Mouse (Mus musculus): ENCODE measurements at regions not wholly inside any gene's neighbourhood (a gene's known extent, or its start where the extent isn't known, plus 50 kb on each side); places are given as distances from the start of the nearest gene placed in this dataset.
"Not testable (repeated sequence)": the region's sequence is repeated elsewhere in the genome, so short reads cannot be mapped to it uniquely, and the experiment has no call there.

- DNase-seq (ENCODE audit: low spot score in 2 of 2): no peak
Measured at GRCm38 (mm10) chr9:33007456-33008063, 371.5 kb downstream of the Ets1 start.

GRCm38 (mm10) chr9:33011241-33011640 is 375.2 kb downstream of the Ets1 start:
- DNase-seq (ENCODE audit: low spot score in 2 of 2): no peak

GRCm38 (mm10) chr9:33035401-33035800 is 399.4 kb downstream of the Ets1 start:
- no peak for DNase-seq (ENCODE audit: low spot score in 2 of 2)

- DNase-seq (ENCODE audit: low spot score in 2 of 2): no peak
Measured at GRCm38 (mm10) chr9:33039221-33039790, 403.3 kb downstream of the Ets1 start.

DNA sequence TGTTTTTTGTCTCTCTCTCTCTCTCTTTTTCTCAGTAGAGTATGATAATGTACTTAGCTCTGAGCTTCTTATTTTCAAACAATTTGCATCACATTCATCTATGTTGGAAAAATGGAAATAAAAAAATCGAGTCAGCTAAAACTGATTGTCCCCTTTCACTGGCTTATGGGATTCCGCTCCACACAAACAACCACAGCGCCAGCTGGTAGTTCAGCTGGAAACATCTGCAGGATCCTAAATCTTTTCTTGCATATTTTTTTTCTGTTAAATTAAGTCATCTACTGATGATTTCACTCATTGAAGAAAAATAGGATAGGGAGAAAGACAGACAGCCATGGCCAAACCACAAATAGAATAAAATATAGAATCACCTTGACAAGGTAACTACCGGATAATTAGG is 414.8 kb downstream of the Ets1 start:
- no peak for DNase-seq (ENCODE audit: low spot score in 2 of 2)

GRCm38 (mm10) chr9:33060636-33061264 is 424.7 kb downstream of the Ets1 start:
- DNase-seq (ENCODE audit: low spot score in 2 of 2): no peak

DNA sequence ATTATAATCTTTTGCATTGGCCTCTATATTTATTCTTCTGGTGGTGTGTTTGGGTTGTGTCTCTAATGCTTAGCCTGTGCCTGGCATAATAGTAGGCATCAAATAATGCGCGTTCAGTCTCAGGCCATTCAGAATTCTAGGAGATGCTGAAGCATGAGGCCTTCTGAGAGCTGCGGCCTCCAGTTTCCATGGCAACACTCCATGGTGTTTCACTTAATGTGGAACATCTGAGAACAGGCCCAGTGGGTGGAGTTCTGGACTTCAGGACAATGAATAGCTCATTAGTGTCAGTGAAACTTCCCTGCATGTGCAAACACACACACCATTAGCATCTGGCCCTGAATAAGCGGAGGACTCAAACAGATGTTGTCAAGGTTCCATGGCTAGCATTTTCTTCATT is 426.5 kb downstream of the Ets1 start:
- DNase-seq (ENCODE audit: low spot score in 2 of 2): no peak

GRCm38 (mm10) chr9:33065331-33065730 is 429.3 kb downstream of the Ets1 start:
- no peak for DNase-seq (ENCODE audit: low spot score in 2 of 2)

GRCm38 (mm10) chr9:33067521-33067920 is 431.5 kb downstream of the Ets1 start:
- DNase-seq (ENCODE audit: low spot score in 2 of 2): no peak

GRCm38 (mm10) chr9:33070116-33070515 is 434.1 kb downstream of the Ets1 start:
- no peak for DNase-seq (ENCODE audit: low spot score in 2 of 2)

DNA sequence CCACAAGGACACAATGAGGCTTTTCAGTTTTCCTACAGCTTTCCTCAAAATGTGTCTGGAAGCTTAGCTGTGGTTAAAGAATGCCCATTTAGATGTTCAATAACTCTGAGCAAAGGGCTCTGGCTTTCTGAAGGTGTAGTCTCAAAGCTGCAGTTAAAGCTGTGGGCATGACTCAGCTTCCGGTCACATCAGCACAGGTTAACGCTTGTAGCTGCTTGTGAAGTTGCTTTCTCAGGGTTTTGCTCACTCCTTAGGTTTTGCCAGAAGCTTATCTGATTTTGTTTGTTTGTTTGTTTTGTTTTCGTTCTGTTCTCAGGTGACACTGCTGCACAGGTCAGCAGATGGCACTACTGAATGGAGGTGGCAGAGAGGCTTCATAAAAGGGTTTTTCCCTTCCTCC is 444.2 kb downstream of the Ets1 start:
- DNase-seq (ENCODE audit: low spot score in 2 of 2): no peak

DNA sequence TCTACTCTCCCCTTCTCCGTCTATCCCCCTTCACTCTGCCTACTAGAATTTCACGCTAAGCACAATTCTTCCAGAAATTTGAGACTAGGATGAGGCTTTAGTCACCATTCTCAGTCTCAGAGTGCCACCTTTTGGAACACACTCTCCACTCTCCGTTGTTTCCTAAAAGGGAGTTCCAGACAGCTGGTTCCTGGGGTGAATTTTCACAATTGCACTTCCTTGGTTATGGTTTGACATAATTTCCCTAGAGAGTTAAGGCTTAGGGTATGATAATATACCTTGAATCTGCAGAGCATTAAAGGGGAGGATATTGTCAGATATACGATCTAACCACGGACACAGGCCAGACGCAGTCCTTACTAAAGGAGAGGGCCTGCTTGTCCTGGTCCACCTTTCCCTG is 444.8 kb downstream of the Ets1 start:
- DNase-seq (ENCODE audit: low spot score in 2 of 2): no peak

DNA sequence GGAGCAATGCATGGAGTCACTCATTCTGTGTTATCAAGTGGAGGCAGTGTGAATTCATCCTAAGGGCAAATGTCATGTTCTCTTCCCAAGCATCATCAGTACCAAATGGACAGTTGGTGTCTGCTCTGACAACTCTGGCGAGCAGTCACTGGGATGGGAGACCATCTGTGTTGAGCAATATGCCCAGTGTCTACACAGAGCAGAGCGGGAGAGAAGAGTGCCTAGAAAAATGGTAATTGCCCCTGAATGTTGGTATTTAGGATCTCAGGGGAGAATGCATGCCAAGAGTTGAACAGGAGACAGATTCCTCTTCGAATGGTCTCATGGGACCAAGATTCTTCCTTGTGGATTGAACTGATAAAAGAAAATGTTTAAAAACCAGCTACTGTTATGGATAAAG is 454.0 kb downstream of the Ets1 start:
- no peak for DNase-seq (ENCODE audit: low spot score in 2 of 2)

DNA sequence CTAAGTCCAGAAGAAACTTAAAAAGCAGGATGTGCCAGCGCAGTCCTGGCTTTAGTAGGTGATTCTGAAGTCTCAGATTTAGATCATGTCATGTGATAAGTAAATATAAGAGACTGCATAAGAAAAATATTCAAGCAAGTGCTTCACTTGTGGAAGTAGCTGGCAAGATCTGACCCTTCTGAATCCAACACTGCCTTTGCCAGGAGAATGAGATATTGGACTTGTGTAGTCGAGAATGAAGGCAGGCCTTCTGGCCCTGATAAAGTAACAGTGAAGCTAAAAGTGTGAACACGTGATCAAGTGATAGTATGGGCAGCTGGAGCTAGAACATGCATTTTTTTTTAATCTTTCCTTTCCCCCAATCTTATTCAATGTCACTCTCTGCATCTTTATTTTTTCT is 455.6 kb downstream of the Ets1 start:
- no peak for DNase-seq (ENCODE audit: low spot score in 2 of 2)

DNA sequence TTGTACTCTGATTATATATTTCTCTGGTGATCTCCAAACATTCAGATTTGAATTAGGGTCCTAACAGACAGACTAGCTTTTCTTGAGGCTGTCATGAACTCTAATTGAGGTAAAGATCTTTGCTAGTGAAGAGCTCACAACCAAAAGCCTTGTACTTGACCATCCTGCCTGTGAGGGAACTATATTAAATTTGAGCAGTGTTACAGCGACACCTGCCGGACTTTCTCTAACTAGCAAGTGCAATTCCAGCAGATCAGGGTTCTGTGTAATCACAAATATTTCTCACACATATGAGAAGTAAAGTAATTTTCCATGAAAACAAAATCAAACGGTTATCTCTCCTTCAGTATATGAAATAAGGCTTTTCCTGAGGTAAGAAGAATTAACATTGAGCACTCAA is 459.6 kb downstream of the Ets1 start:
- peak; percentile 37 to 63 for DNase-seq (ENCODE audit: low spot score in 2 of 2)

DNA sequence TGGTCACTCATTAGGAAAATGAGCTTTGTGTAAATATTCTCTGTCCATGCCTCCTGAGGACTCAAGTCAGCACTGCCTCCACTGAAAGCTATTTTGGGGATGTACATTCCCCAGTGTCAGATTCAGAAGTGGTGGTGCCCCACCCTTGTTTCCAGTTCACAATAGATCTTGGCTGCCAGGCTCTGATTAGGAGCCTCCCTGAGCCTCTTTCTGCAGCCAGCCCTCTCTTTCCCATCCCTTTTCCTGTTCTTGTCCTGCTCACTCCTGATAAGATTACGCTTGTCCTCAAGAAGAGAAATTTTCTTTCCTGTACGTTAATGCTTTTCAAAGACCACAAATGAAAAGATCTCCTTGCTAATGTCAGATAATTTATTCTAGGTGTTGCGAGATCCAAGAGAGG is 465.2 kb downstream of the Ets1 start:
- DNase-seq (ENCODE audit: low spot score in 2 of 2): no peak

DNA sequence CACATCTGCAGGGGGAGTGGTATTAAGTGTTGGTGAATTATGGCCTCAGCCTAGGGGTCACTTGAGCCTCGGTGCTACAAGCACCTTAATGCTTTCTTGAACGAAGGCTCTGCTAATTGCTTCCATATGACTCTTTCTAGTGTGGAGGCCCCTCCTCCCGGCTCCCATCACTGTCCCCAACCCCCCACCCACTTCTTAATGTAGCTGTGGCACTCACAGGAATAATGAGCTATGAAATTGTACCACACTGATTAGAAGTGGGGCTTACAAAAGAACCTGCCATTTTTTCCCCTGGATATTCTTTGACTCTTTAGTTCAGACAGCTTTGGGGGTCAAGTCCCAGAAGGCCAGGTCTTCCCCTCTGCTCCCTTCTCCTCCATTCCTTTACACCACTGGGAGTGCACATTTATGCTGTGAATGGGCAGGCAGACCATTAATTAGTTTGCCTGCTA is 468.6 kb downstream of the Ets1 start:
- DNase-seq (ENCODE audit: low spot score in 2 of 2): no peak

DNA sequence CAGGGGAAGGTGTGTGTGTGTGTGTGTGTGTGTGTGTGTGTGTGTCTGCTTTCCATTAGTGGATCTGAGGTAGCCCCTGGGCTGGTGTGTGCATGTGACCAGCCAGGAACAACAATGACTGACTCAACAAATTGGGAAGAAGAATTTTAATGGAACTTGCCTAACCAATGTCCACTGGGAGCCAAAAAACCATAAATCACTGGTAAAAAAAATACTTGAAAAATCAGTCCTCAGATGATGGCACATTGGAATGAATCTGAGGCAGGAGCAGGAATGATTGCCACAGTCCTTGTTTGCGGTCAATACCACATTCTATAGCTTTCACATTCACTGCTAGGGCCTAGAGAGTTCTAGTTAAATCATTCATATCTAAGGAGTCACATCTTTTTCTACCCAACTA is 487.8 kb downstream of the Ets1 start:
- no peak for DNase-seq (ENCODE audit: low spot score in 2 of 2)

- DNase-seq (ENCODE audit: low spot score in 2 of 2): no peak
Measured at GRCm38 (mm10) chr9:33152186-33152585, 516.2 kb downstream of the Ets1 start.

- DNase-seq (ENCODE audit: low spot score in 2 of 2): no peak
Measured at GRCm38 (mm10) chr9:33168159-33168558, 532.1 kb downstream of the Ets1 start.

DNA sequence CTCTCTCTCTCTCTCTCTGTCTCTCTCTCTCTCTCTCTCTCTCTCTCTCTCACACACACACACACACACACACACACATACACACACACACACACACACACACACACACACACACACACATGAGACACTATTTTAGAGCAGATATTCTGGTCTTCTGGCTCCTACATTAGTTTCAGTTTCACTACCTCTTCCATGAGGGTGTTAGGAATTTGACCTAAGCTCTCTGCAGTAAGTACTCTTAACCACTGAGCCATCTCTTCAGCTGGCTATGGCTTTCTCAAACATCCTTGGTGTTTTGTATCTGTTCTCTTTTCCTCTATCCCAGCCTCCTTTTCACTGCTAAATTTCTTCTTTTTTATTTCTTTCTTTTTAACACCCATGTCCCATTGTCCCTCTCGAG is 533.1 kb downstream of the Ets1 start:
- DNase-seq (ENCODE audit: low spot score in 2 of 2): not testable (repeated sequence)

DNA sequence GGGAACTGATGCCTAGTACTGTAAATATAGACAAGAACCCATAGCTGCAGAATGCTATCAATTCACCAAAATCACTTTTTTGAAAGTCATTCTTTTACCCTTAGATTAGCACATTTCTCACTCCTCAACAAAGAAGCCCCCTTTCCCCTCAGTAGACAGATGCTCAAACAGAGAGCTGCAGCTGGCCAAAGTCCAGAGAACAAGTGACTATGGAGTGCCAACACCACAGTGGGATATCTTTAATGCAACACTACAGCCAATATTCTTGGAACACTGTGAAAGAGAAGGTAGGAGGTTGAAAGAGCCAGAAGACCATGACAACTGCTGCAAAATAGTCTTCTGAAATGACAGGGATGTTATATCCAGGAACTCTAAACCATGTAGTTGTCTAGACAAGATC is 544.0 kb downstream of the Ets1 start:
- no peak for DNase-seq (ENCODE audit: low spot score in 2 of 2)

- DNase-seq (ENCODE audit: low spot score in 2 of 2): no peak
Measured at GRCm38 (mm10) chr9:33187187-33187586, 551.2 kb downstream of the Ets1 start.

DNA sequence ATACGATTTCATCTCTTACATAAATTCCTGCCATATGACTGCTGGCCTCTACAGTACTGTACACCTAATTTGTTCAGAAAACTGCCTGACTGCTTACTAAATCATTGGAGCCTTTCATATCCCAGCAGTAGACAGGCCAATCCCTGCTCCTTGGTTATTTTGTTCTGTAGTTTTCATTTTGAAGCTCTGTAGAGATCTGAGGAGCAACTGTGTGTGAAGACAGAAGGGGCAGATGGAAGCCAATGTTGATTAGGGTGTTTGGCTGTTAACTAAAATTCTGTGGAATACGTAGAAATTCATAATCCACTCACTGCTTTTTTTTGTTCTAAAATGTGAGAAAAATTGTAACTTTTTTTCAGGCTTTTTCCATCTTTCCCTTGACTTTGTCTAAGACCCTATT is 573.1 kb downstream of the Ets1 start:
- no peak for DNase-seq (ENCODE audit: low spot score in 2 of 2)

All from spleen, postnatal 14 days (tissue).